Mouse (Mus musculus) stomach, postnatal 0 days (tissue): Measurements from ENCODE around the gene Tbrg4.

Experiments used
- CTCF ChIP-seq: IDR thresholded peaks from 2 replicates; pipeline ENCODE4 v1.5.1; 2016; ENCODE audit warnings: antibody characterized with exemption, low read depth, mild to moderate bottlenecking, moderate library complexity
- EP300 ChIP-seq: optimal IDR thresholded peaks from 2 replicates; pipeline ENCODE3; 2016; ENCODE audit warnings: antibody characterized with exemption

DNA sequence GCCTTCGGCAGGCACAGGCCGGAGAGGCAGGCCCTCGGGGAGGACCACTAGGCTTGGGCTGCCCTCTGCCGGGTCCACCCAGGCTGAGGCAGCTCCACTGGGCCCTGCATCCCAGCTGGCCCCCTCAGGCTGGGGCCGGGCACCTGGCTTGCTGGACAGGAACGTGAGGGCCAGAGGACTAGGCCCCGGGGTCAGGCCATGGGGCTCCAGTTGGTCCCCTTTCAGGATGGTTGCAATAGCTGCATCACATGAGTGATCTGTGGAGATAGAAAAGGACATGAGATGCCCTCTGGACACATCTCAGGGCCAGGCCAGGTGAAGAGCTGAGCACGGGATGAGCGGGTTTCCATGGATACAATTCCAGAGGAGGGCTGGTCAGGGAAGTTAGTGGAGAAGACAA is 23.2 kb downstream of the Tbrg4 start:
- TF ChIP-seq CTCF: no peak
- TF ChIP-seq EP300: no peak
